25 mouse cellular contexts compared by ENCODE assay signal in the genomic region with DNA sequence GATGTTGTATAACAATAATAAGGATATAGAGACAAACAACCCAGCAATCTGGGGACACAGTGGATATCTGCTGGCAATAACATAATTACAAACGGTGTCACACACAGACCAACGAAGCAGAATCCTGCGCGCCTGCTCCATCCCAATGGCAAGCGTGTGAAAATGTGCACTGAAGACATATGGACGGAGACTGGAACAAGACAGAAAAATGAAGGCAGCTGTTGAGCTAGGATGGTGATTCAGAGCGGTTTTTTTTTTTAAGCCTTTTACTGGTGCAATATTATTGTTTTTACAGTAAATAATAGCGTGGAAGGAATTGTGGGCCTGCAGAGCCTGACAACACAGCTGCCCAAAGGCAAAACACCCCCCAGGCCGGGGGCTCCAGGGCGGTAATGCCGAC. TPM values are rescaled to one million over a fixed set of nuclear protein-coding genes. Genes with fewer than 3 reads are reported as not detected.
A peak's percentile ranks its signal among the peaks of the same experiment; 100 is the strongest.
DNase-seq lines count a peak whose midpoint lies in the region; ATAC-seq and TF ChIP-seq lines count a peak whose summit lies in the region.
"Had no signal": no experiment of that assay in that cellular context is flagged by ENCODE, and none has a peak within 500 bp of the region (broad histone marks: within the 10 kb centered on the region; RNA-seq: fewer than 3 reads in every experiment).

No protein-coding gene starts in this region.

- peak; percentile 62; the same call in 1 of the 2 replicates for ATAC-seq in frontal cortex, adult (ENCODE audit: low TSS enrichment)
- no peak for ATAC-seq in kidney, embryonic 16.5 days (ENCODE audit: low FRiP score, low TSS enrichment)
- no peak for ATAC-seq in lung, postnatal 0 days
- ATAC-seq: CD4-positive, CD25-positive, alpha-beta regulatory T cell, adult 4 months; intestine, postnatal 0 days had no signal

- no peak overlapping the region for H3K4me2 ChIP-seq in kidney, embryonic 16.5 days (replicated peaks; ENCODE audit: low read depth, low read length)
- no peak overlapping the region for H3K4me2 ChIP-seq in lung, postnatal 0 days (replicated peaks; ENCODE audit: low read depth, low read length)
- H3K4me2 ChIP-seq: embryonic facial prominence, embryonic 15.5 days; heart, embryonic 12.5 days; limb, embryonic 12.5 days; liver, embryonic 15.5 days; lung, embryonic 14.5 days; midbrain, embryonic 11.5 days had no signal

- H3K4me3 ChIP-seq in kidney, embryonic 16.5 days (ENCODE audit: low read length): no peak overlapping the region
- H3K4me3 ChIP-seq in lung, postnatal 0 days (ENCODE audit: low read depth, low read length): no peak overlapping the region
- H3K4me3 ChIP-seq: embryonic facial prominence, embryonic 10.5 days; embryonic facial prominence, embryonic 15.5 days; heart, adult 2 months; heart, embryonic 12.5 days; limb, embryonic 12.5 days; liver, embryonic 15.5 days had no signal

- no peaks in the 10 kb centered on the region for H3K27me3 ChIP-seq in kidney, embryonic 16.5 days (ENCODE audit: insufficient read depth, low read length)
- H3K27me3 ChIP-seq in lung, postnatal 0 days (replicated peaks; ENCODE audit: insufficient read depth, low read length): no peaks in the 10 kb centered on the region
- H3K27me3 ChIP-seq: embryonic facial prominence, embryonic 15.5 days; limb, embryonic 12.5 days; liver, embryonic 15.5 days had no signal

- peak overlapping the region; percentile 20 for H3K27ac ChIP-seq in kidney, embryonic 16.5 days (ENCODE audit: low read length)
- H3K27ac ChIP-seq in lung, postnatal 0 days (ENCODE audit: low read length): no peak overlapping the region
- H3K27ac ChIP-seq: embryonic facial prominence, embryonic 10.5 days; embryonic facial prominence, embryonic 15.5 days; heart, adult 2 months; limb, embryonic 12.5 days; liver, embryonic 15.5 days had no signal

- H3K36me3 ChIP-seq in kidney, embryonic 16.5 days (ENCODE audit: insufficient read depth, low read length): no peaks in the 10 kb centered on the region
- no peaks in the 10 kb centered on the region for H3K36me3 ChIP-seq in lung, postnatal 0 days (ENCODE audit: insufficient read depth, low read length)
- H3K36me3 ChIP-seq: embryonic facial prominence, embryonic 10.5 days; embryonic facial prominence, embryonic 15.5 days; heart, embryonic 12.5 days; limb, embryonic 12.5 days; liver, embryonic 15.5 days had no signal

- H3K4me1 ChIP-seq in kidney, embryonic 16.5 days (ENCODE audit: insufficient read depth, low read length): 0 out of 2 replicates have a peak, but pooled peaks cover 5% of the 10 kb centered on the region
- H3K4me1 ChIP-seq in lung, postnatal 0 days (ENCODE audit: insufficient read depth, low read depth, low read length): no peaks in the 10 kb centered on the region
- H3K4me1 ChIP-seq: embryonic facial prominence, embryonic 10.5 days; embryonic facial prominence, embryonic 15.5 days; heart, embryonic 12.5 days; limb, embryonic 12.5 days had no signal

- TF ChIP-seq CTCF in lung, postnatal 0 days (IDR thresholded peaks at IDR 0.05): no peak

- WGBS in kidney, embryonic 16.5 days: 57% methylated on average over 11 of the region's 11 CpGs
- 88% methylated on average over 11 of the region's 11 CpGs for WGBS in lung, postnatal 0 days

- no peak for DNase-seq in frontal cortex, postnatal 25 days (ENCODE audit: low spot score in 2 of 2)
- DNase-seq in kidney, postnatal 10 days: no peak
- DNase-seq in retina, postnatal 1 day: peak; percentile 42
- no peak for DNase-seq in retina, embryonic 14.5 days (ENCODE audit: low spot score)
- no peak for DNase-seq in lung, postnatal 0 days (ENCODE audit: low spot score)
- DNase-seq: adrenal gland, postnatal 25 days; cerebellum, adult 2 months; cerebellum, postnatal 25 days; heart, adult 2 months; heart, postnatal 4 days; layer of hippocampus, adult 9-11 months; lung, embryonic 14.5 days; right cerebral cortex, adult 18-20 months; spleen, adult 18-20 months; thymus, postnatal 14 days had no signal

- H3K9me3 ChIP-seq in kidney, embryonic 16.5 days (ENCODE audit: low read length): no peaks in the 10 kb centered on the region
- H3K9me3 ChIP-seq in lung, postnatal 0 days (ENCODE audit: low read length): no peaks in the 10 kb centered on the region
- H3K9me3 ChIP-seq: embryonic facial prominence, embryonic 10.5 days; embryonic facial prominence, embryonic 15.5 days; heart, embryonic 12.5 days; limb, embryonic 12.5 days; liver, embryonic 15.5 days had no signal

- TF ChIP-seq EP300 in lung, postnatal 0 days (IDR thresholded peaks at IDR 0.05): no peak

- H3K9ac ChIP-seq in kidney, embryonic 16.5 days (replicated peaks; ENCODE audit: low read length): no peak overlapping the region
- H3K9ac ChIP-seq in lung, postnatal 0 days (replicated peaks; ENCODE audit: low read depth): no peak overlapping the region
- H3K9ac ChIP-seq: embryonic facial prominence, embryonic 15.5 days; heart, embryonic 12.5 days; limb, embryonic 12.5 days; liver, embryonic 15.5 days; lung, embryonic 14.5 days had no signal

RNA-seq across cellular contexts. Expression of a gene that starts 25.6 kb away (rescaled TPM):
- 33.5 and 37.0 TPM in 2 replicates for polyA plus RNA-seq in kidney, embryonic 16.5 days (2015; fragmentation: Nextera tagmentation; extraction: Ambion mirVana)
- polyA plus RNA-seq in lung, postnatal 0 days (2015; fragmentation: Nextera tagmentation; extraction: Ambion mirVana): 8.5 and 9.3 TPM in 2 replicates
- polyA plus RNA-seq: CD4-positive, CD25-positive, alpha-beta regulatory T cell, adult 4 months had no signal

RNA-seq across cellular contexts. Expression of a gene that starts 30.8 kb away (rescaled TPM):
- polyA plus RNA-seq in kidney, embryonic 16.5 days (2015; fragmentation: Nextera tagmentation; extraction: Ambion mirVana): 53.8 and 55.4 TPM in 2 replicates
- polyA plus RNA-seq in lung, postnatal 0 days (2015; fragmentation: Nextera tagmentation; extraction: Ambion mirVana): 20.6 and 21.2 TPM in 2 replicates
